Mouse (Mus musculus): Measurements from ENCODE around the gene Pdrg1. TPM values are rescaled to one million over a fixed set of nuclear protein-coding genes. Genes with fewer than 3 reads are reported as not detected.

Pdrg1 gene
- total RNA-seq (2021): 10 to 100 TPM; 91.1 to 98.4 TPM
- long read RNA-seq, experiment 1, transcript Pdrg1-201 (5 exons, 1,273 nt): major isoform, 116 of 124 reads
- long read RNA-seq, experiment 1, partial matches to known transcripts: 1 of 124 reads
- long read RNA-seq, experiment 1, other reads (novel, unspliced or antisense): 6 of 124 reads
- long read RNA-seq, experiment 2, transcript Pdrg1-201 (5 exons, 1,273 nt): major isoform, 103 of 107 reads
- long read RNA-seq, experiment 2, partial matches to known transcripts: 0 of 107 reads
- long read RNA-seq, experiment 2, other reads (novel, unspliced or antisense): 4 of 107 reads

DNA sequence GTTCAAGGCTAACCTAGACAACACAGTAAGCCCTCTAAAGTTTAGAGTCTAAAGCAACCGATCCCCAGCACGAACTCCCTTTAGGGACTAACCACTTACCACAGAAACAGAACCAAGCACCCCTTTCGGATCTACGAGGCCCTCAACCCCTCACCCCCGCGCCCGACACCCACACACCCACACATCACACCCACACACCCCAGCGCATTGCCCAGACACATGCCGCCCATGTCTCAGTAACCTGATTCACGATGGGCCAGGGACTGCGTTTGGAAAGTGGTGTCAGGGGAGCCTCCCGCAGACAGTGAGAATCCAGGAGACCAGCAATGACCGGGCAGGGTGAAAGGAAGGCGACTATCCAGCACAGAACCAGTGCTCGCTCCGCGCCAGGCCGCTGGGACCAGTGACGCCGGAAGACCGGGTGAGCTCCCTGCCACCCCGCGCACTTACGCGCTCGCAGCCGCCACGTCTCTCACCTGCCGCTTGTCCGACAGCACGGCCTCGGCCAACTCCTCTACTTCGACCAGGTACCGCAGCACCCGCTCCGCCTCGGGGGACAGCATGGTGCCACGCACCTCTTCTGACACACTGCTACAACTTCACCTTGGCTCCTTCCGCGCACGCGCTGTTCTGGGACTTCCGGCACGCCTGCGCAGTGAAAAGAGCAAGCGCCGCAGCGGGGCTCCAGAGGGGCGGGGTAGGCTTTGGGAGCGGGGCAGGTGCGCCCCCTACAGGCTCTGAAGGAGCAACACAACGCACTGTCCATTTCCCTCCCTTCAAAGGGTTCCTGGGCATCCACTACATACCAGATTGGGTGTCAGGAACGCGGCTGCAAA lies at the start of gene Pdrg1:
Pdrg1 (minus strand) TSS at position 670 of the 836 bp plus-strand sequence.
- peak; percentile 96 for DNase-seq
- intact Hi-C loops (cut with DNase I): loop anchor here (1.0 to 10.0 kb wide), 3 partner anchors 101 to 340 kb away; no protein-coding TSS in a partner anchor

DNA sequence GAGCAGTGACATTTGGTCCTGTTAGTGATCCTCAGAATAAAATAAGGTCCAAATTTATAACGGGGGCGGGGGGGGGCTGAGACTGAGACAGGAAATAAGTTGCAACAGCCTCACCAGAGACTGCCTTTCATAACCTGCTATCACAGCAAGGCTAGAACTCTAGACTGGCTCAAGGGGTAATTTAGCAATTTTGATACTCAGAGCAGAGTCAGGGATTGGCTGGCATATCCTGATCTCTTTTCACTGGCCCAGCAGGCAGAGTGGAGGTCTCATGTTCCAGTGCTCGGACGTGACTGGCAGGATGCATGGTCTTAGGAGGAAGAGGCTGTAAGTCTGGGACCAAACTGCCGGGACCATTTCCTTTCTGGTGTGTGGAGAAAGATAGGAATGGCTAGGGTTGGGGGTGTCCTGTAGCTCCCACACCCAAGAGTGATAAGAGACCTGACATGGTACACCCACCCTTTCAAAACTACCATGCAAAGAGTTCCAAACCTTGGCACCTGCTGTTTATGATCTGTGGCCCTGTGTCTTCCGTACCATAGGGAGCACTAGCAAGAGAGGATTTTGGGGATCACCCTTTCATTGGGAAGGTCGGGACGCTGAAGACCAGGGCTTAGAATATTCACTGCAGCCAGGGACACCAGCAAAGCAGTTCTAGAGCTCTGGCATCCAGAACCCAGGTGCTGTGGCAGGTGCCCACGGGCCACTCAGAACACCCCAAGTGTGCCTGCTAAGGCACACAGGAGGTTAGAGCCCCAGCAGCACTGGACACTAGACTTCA lies 49.2 kb upstream of the Pdrg1 start:
- intact Hi-C loops (cut with DNase I): no loop called here
- DNase-seq: no peak

DNA sequence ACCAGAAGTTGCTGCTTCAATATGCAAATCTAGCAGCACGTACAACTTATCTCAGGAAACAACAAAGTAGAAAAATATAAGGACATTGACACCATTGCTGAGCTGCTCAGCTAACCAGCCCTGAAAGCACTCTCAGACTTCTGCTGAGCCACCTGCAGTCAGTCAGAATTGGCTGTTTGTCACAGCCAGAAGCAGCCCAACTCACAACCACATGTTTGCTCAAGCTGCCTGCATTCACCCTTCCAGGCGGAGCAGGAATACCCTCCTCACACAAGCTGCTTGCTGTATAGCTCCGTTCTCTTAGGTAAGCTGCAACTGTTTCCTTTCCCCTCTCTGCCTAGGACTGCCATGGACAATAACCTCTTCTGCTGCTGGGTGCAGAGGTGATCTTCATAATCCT lies 48.2 kb upstream of the Pdrg1 start:
- DNase-seq: no peak
- intact Hi-C loops (cut with DNase I): no loop called here

DNA sequence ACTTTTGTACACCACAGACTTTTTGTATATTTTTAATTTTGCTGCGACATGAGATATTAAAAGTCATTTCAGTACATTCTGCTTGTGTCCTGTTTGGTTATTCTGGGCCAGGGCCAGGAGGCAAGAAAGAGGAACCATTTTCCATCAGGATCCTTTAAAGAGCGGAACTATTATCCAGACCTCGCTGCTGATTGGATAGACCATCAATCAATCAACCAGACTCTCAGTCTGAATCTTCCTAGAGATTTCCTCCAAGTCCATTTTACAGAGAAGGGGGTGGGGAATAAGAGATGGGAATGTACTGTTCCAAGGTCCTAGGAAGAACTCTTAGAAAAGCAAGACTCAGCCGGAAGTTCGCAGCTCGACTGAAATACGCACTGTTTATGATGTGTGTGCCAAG lies 45.0 kb upstream of the Pdrg1 start:
- no peak for DNase-seq
- intact Hi-C loops (cut with DNase I): no loop called here

DNA sequence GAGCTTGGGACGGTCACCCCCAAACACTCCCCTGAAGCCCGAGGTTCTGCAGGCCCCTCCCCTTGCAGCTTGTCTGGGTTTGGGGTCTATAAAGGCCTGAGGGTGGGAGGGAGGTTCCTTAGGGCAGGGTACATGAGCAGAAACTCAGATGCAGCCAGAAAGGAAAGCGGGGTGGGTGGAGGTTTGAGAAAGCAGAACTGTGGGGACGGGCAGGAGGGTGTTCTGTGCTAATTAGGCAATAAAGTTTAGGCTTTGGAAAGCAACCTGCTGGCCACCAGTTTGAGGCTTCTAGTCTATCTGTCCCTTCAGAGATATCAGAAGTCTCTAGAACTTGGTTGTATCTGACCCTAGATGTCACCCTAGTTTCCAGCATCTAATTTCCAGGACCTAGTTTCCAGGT lies 43.1 kb upstream of the Pdrg1 start:
- DNase-seq: no peak
- intact Hi-C loops (cut with DNase I): no loop called here

DNA sequence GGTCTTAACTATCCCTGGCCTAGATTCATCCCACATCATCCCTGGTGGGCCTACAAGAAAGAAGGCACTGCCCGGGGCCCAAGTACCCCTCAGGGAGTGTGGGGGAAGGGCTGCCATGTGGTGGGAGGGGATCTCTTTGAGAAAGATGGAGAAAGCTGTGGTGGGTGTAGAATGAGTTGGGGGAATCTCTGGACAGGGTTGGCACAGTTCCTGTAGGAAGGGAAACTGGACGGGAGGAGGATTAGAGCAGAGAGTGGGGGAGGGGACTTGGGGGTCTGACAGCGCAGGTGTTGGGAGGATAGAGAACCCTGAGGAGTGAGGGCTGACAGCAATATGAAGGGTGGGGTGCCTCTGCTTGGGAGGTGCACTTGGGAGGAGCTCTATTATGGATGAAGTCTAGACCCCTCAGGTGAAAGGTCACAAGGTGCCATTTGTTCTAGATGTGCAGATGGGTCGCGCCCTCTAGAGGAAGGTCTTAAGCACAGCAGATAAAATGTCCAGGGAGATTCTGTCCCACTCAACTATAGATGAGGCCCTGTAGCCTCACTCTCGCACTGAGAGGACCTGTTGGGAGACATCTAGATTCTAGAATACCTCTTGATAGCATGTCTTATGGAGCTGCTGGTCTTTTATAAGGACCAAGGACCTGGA lies 40.2 kb upstream of the Pdrg1 start:
- intact Hi-C loops (cut with DNase I): no loop called here
- no peak for DNase-seq

DNA sequence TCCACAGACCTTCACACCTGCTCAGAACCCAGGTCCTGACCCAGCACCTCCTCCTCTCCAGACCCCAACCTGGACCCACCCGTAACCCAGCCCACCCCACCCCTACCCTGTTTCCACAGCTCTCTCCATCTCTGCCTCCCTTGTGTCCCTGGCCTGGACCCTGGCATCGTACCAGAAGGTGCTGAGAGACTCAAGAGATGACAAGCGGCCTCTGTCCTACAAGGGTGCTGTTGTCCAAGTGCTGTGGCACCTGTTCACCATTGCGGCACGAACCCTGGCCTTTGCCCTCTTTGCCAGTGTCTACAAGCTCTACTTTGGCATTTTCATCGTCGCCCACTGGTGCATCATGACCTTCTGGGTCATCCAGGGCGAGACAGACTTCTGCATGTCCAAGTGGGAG lies 38.7 kb upstream of the Pdrg1 start:
- intact Hi-C loops (cut with DNase I): no loop called here
- no peak for DNase-seq

DNA sequence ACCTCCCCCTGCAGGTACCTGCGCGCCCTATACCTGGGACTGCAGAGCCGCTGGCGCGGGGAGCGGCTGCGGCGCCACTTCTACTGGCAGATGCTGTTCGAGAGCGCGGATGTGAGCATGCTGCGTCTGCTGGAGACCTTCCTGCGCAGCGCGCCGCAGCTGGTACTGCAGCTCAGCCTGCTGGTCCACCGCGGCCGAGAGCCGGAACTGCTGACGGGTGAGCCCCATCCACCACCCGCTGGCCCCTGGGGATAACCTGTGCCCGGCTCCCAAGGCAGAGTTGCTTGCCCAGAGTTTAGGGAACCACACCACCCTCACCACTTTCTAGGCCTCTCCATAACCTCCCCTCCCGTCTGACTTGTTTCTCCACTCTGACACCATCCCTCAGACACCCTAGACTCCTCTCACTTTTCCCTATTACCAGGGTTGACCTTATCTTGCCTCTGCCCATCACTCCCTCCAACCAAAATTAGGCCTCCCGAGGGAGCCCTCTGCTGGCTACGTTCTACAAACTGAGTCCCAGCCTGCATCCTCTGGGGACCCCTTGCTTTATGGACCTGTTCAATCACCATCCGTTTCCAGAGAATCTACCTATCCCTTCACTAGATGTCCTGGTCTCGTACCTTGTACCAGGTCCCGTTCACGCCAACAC lies 37.6 kb upstream of the Pdrg1 start:
- no peak for DNase-seq
- intact Hi-C loops (cut with DNase I): no loop called here

DNA sequence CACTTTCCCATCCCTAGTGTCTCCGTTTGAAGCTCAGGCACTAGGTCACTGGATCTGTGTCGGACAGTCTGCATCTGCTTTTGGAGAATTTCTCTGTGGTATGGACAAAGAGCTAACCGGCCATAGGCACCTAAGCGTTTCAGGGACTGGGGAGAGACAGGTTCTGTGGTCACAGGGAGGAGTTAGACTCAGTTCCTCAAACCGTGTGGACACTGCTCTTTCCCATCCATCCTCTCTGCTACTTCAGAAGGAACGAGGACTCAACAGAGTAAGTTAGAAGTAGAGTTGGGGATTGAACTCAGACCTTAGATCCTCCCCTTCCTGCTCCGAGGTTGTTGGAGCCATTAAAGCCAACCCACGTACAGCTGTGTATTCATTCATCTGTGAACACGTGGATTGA lies 36.3 kb upstream of the Pdrg1 start:
- DNase-seq: no peak
- intact Hi-C loops (cut with DNase I): no loop called here

DNA sequence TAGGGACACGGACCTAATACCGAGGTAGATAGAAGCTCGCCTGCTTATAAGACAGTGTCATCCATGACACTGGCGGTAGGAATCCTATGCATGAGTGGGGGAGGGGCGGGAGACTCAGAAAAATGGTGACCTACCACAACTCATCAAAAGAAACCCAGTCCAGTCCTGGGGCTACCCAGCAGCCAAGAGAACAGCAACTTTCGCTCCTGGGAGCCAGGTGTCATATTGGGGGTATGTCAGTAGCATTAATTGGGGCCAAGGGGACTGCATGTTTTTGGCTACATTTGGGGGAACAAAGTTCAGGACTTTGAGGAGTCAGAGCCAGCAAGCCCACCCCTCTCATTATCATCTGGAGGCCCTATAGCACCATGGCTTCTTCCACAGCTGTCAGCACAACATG lies 35.9 kb upstream of the Pdrg1 start:
- no peak for DNase-seq
- intact Hi-C loops (cut with DNase I): no loop called here

DNA sequence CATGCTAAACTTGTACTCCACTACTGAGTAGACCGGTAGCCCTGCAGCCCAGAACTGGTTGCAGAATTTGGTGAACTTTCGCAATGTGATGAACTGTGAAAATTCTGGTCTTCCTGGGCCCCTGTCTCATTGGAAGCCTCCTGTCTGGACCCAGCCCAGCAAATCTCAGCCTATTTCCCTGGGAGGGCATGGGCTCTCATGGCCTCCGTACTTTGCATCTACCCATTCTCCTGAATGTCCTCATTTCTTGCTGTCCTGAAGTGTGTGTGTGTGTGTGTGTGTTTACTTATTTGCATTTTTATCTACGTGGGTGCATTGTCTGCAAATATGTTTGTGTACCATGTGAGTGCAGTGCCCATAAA lies 34.8 kb upstream of the Pdrg1 start:
- DNase-seq: no peak
- intact Hi-C loops (cut with DNase I): loop anchor here (2.0 kb wide), 1 partner anchor 31 kb away; no protein-coding TSS in a partner anchor

DNA sequence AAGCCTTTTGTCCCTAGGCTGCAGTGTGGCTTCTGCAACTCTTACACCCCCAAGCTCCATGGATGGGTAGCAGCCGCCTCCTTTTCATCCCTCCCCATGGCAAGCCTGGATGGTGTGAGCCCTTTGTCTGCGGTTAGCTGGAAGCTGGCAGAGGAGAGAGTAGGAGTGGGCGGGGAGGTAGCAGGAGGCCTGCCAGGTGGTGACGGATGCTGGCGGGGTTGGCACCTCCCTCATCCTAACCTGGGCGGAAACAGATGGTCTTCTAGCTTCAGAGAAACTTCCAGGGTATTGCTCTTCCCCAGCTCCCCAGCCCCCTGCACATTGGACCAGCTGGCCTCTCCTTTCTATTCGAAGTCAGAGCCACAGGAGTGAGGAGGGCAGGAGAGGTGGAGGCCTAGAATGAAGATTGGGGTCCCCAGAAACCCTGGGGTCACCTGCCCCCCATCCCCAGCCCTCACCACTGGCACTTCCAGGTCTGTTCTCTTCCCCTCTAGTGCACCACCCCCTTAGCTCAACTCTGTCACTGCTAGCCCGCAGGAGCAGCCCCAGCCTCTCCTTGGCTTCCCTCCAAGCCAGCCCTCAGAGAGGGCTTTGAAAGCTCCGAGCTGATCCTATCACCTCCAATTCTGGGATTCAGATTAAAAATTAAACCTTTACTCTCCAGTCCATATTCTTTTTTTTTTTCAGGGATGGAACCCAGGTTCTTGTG lies 34.2 kb upstream of the Pdrg1 start:
- intact Hi-C loops (cut with DNase I): loop anchor here (2.0 kb wide), 1 partner anchor 31 kb away; no protein-coding TSS in a partner anchor
- DNase-seq: no peak

DNA sequence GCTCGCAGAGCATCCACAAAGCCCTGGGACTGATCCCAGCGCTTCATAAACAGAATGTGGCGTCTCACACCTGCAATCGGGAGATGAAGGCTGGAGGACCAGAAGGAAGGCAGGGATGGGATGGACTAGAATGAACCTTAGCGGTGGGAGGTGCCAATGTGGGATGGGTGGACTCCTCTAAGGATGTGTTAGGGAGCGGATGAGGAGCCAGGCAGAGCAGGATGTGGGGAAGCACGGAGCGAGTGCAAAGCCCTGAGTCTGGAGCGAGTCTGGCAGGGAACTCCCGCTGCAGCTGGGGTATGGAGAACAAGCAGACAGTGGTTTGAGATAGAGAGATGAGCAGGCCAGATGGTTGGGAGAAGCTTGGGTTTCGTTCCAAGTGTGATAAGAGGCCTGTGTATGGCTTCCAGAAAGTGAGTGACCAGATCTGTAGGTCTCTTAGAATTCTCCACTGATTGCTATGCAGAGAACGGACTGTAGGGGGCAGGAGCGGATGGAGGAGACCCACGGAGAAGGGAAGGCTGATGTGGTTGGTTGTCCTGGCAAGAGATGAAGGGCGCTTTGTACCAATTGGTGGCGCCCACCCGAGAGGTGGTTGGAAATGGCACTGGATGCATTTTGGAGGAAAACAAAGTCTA lies 32.7 kb upstream of the Pdrg1 start:
- intact Hi-C loops (cut with DNase I): loop anchor here (1.0 to 2.0 kb wide), 2 partner anchors 33 to 95 kb away; no protein-coding TSS in a partner anchor
- DNase-seq: peak; percentile 59 to 73

DNA sequence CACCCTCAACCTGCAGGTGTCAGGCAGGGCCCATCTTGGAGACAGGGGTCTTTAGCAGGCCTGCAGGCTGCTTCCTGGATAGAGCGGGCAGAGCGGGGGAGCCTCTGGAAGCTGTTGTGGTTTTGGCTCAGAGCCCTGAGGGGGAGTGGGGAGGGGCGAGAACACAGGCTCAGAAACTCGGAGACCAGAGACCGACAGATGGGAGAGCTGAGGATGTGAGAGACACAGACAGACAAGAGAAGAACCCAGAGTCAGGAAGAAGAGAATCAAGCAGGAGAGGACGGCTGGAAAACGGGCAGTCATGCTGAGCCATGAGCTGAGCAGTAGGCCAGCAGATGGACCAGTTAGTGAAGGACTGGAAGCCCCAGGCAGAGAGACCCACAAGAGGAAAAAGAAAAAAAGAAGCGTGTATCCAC lies 30.7 kb upstream of the Pdrg1 start:
- intact Hi-C loops (cut with DNase I): no loop called here
- no peak for DNase-seq

DNA sequence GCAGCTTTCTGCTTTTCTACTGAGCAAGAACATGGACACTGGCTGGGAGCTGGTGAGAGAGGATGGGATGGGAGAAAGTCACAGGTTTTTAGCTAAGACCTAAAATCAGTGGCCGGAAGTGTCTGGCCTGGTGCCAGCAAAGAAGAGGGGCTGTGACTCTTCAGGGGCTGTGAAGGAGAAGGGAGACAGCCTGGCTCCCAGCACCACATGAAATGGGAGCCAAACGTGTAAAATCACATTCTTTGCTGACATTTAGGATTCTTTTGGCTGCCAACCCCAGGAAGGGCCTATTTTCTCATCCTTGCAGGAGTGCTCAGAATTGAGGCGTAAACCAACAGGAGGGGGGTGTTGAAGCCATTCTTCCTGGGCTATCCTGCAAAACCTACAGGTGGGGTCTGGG lies 28.7 kb upstream of the Pdrg1 start:
- intact Hi-C loops (cut with DNase I): no loop called here
- no peak for DNase-seq

DNA sequence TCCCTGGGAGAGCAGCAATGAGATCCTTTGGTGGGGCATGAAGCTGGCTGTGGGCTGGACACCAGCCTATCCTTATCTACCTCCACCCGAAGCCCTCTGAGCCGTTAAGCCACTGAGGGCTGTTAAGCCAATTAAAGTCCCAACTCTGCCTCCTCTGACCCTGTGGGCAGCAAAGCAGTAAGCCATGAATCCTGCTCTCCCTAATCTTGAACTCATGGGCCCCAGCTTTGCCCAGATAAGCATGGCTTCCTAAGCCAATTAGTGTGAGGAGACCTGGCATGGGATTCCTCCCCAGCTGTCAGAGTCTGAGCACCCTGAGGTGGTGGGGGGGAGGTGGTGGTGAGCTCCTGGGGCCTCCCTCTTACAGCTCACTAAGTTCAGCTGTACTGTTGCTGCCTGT lies 21.5 kb upstream of the Pdrg1 start:
- intact Hi-C loops (cut with DNase I): no loop called here
- DNase-seq: no peak

DNA sequence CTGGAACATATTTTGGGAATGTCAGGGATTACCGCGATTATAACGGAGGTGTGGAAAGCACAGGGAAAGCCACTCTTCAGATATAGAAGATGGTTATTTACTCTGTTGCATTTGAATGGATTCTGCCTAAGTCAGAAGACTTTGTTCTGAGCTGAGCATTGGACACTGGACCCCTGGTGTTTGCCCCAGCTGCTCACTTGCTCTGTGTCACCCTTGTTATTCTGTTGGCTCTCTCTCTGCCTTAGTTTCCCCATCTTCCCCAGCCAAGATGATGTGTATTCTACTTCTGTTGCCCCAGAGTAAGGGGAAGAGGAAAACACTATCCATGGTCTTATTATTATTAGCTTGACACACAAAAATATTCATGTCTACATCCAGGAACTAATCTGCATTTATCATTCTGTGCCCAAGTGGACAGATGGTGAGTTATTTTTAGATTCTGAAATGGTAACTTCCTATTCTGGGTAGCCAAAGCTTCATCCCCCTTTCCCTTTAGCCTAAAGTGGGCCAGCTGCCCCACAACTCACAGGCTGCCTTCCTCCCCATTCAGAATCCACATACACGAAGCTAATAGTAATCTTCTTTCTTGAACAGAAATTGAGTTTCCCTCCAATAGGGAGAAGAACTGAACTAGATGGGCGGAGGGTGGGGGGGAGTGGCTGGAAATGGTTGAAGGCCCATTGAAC lies 18.5 kb upstream of the Pdrg1 start:
- DNase-seq: no peak
- intact Hi-C loops (cut with DNase I): no loop called here

DNA sequence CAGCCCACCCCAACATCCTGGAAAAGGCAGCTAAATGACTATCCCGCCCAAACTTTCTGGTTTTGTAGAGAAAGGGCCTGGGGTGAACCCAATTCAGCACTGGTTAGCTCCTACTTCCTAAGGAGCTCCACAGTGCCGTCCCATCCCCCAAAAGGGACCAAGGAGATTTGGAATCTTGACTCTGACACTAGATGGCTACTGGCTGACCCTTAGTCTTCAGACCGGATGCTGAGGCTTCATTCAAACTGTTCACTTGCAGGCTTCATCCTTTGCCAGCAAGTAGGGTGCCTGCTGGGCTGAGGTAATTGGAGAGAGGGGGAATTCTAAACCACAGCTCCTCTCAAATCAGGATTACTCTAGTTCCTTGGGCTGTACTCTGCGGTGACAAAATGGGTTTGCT lies 17.7 kb upstream of the Pdrg1 start:
- intact Hi-C loops (cut with DNase I): no loop called here
- no peak for DNase-seq
